Mouse (Mus musculus) forebrain, embryonic 15.5 days (tissue): ENCODE results near the gene Ggct. TPM values are rescaled to one million over a fixed set of nuclear protein-coding genes. Genes with fewer than 3 reads are reported as not detected.

Source experiments
- ATAC-seq: fragments of 200-750 bp; cut with Nextera tagmentation; replicated peaks from 2 replicates; pipeline ENCODE4 v1.8.0; 2017; ENCODE audit warnings: mild to moderate bottlenecking, moderate TSS enrichment, moderate library complexity
- H3K27ac ChIP-seq: fragments of 300-500 bp; sonication (generic); replicated peaks from 2 replicates; pipeline ENCODE4 v1.5.1; 2015; ENCODE audit warnings: mild to moderate bottlenecking, inconsistent platforms
- H3K27me3 ChIP-seq: fragments of 300-500 bp; sonication (generic); 2 replicates; pipeline ENCODE4 v1.6.1; 2015; ENCODE audit warnings: inconsistent platforms
- H3K36me3 ChIP-seq: fragments of 300-500 bp; sonication (generic); 2 replicates; pipeline ENCODE4 v1.6.1; 2015; ENCODE audit warnings: mild to moderate bottlenecking, inconsistent platforms
- H3K4me1 ChIP-seq: fragments of 300-500 bp; sonication (generic); 2 replicates; pipeline ENCODE4 v1.6.1; 2015; ENCODE audit warnings: inconsistent platforms
- H3K4me2 ChIP-seq: fragments of 300-500 bp; sonication (generic); replicated peaks from 2 replicates; pipeline ENCODE4 v1.6.1; 2015; ENCODE audit warnings: mild to moderate bottlenecking, inconsistent platforms
- H3K4me3 ChIP-seq: fragments of 300-500 bp; sonication (generic); 2 replicates; pipeline ENCODE4 v1.5.1; 2015; ENCODE audit warnings: mild to moderate bottlenecking, inconsistent platforms
- H3K9ac ChIP-seq: fragments of 300-500 bp; sonication (generic); replicated peaks from 2 replicates; pipeline ENCODE4 v1.6.1; 2015; ENCODE audit warnings: mild to moderate bottlenecking, inconsistent platforms
- H3K9me3 ChIP-seq: fragments of 300-500 bp; sonication (generic); 2 replicates; pipeline ENCODE4 v1.6.1; 2016; ENCODE audit warnings: inconsistent platforms
- WGBS: fragments of 180-500 bp; shearing (Covaris S2); methylation state at CpG from one replicate; pipeline ENCODE4 v1.1.7; 2015; ENCODE audit warnings: mixed read lengths; 5-methylcytosine and 5-hydroxymethylcytosine counted together
- polyA plus RNA-seq: library from polyadenylated mRNA; unstranded; fragments of >200 nt; fragmentation: Nextera tagmentation; extraction: Ambion mirVana; gene quantifications from 2 replicates; pipeline ENCODE4 v1.2.1, GENCODE M21; 2015

Gene Ggct
- polyA plus RNA-seq, 1 experiment from 2014 or later = 15.5 TPM

GRCm38 (mm10) chr6:54943753-54944152, 49.0 kb downstream of the Ggct start:
- no peak overlapping the region for H3K4me2 ChIP-seq
- no peaks in the 10 kb centered on the region for H3K36me3 ChIP-seq
- H3K4me3 ChIP-seq = no peak overlapping the region
- no peaks in the 10 kb centered on the region for H3K4me1 ChIP-seq
- no peaks in the 10 kb centered on the region for H3K9me3 ChIP-seq
- H3K27ac ChIP-seq = no peak overlapping the region
- no peak overlapping the region for H3K9ac ChIP-seq
- no peak for ATAC-seq
- 49% methylated on average over 24 of the region's 24 CpGs for WGBS
- 0 out of 2 replicates have a peak, but pooled peaks cover 4% of the 10 kb centered on the region for H3K27me3 ChIP-seq

- H3K27me3 ChIP-seq = 0 out of 2 replicates have a peak, but pooled peaks cover 4% of the 10 kb centered on the region
- WGBS = 78% methylated on average over 16 of the region's 16 CpGs
- H3K4me2 ChIP-seq = no peak overlapping the region
- H3K9ac ChIP-seq = no peak overlapping the region
- H3K9me3 ChIP-seq = no peaks in the 10 kb centered on the region
- no peak overlapping the region for H3K27ac ChIP-seq
- no peak for ATAC-seq
- H3K4me3 ChIP-seq = no peak overlapping the region
- H3K4me1 ChIP-seq = no peaks in the 10 kb centered on the region
- H3K36me3 ChIP-seq = no peaks in the 10 kb centered on the region
Measured at GRCm38 (mm10) chr6:54943292-54943691, 49.5 kb downstream of the Ggct start.

- Histone ChIP-seq H3K36me3 (no peaks in the 10 kb centered on the region), H3K27me3 (0 out of 2 replicates have a peak, but pooled peaks cover 4% of the 10 kb centered on the region), H3K9me3 (no peaks in the 10 kb centered on the region), H3K4me1 (no peaks in the 10 kb centered on the region), H3K4me3 (no peak overlapping the region), H3K4me2 (no peak overlapping the region), H3K9ac (no peak overlapping the region), H3K27ac (no peak overlapping the region)
- WGBS = 90% methylated on average over 6 of the region's 6 CpGs
- no peak for ATAC-seq
Measured at GRCm38 (mm10) chr6:54941149-54941548, 51.6 kb downstream of the Ggct start.

- H3K4me2 ChIP-seq = no peak overlapping the region
- no peaks in the 10 kb centered on the region for H3K36me3 ChIP-seq
- no peak overlapping the region for H3K27ac ChIP-seq
- no peaks in the 10 kb centered on the region for H3K4me1 ChIP-seq
- no peaks in the 10 kb centered on the region for H3K9me3 ChIP-seq
- no peak overlapping the region for H3K4me3 ChIP-seq
- 64% methylated on average over 7 of the region's 7 CpGs for WGBS
- no peak overlapping the region for H3K9ac ChIP-seq
- no peak for ATAC-seq
- H3K27me3 ChIP-seq = 0 out of 2 replicates have a peak, but pooled peaks cover 4% of the 10 kb centered on the region
Measured at GRCm38 (mm10) chr6:54940126-54940525, 52.6 kb downstream of the Ggct start.

GRCm38 (mm10) chr6:54939631-54940030, 53.1 kb downstream of the Ggct start:
- no peaks in the 10 kb centered on the region for H3K9me3 ChIP-seq
- H3K27ac ChIP-seq = no peak overlapping the region
- WGBS = 70% methylated on average over 4 of the region's 4 CpGs
- ATAC-seq = no peak
- no peaks in the 10 kb centered on the region for H3K4me1 ChIP-seq
- no peaks in the 10 kb centered on the region for H3K36me3 ChIP-seq
- H3K27me3 ChIP-seq = 0 out of 2 replicates have a peak, but pooled peaks cover 3% of the 10 kb centered on the region
- H3K4me2 ChIP-seq = no peak overlapping the region
- no peak overlapping the region for H3K9ac ChIP-seq
- H3K4me3 ChIP-seq = no peak overlapping the region

GRCm38 (mm10) chr6:54936496-54936895, 56.3 kb downstream of the Ggct start:
- Histone ChIP-seq H3K4me2 (no peak overlapping the region), H3K36me3 (no peaks in the 10 kb centered on the region), H3K27me3 (no peaks in the 10 kb centered on the region), H3K9ac (no peak overlapping the region), H3K4me1 (no peaks in the 10 kb centered on the region), H3K27ac (no peak overlapping the region), H3K4me3 (no peak overlapping the region), H3K9me3 (no peaks in the 10 kb centered on the region)
- 73% methylated on average over 2 of the region's 2 CpGs for WGBS
- ATAC-seq = no peak

- Histone ChIP-seq H3K4me2 (no peak overlapping the region), H3K27me3 (no peaks in the 10 kb centered on the region), H3K27ac (no peak overlapping the region), H3K4me3 (no peak overlapping the region), H3K9me3 (no peaks in the 10 kb centered on the region), H3K36me3 (no peaks in the 10 kb centered on the region), H3K4me1 (no peaks in the 10 kb centered on the region), H3K9ac (no peak overlapping the region)
- 85% methylated on average over 5 of the region's 5 CpGs for WGBS
- ATAC-seq = no peak
Measured at GRCm38 (mm10) chr6:54934930-54935329, 57.8 kb downstream of the Ggct start.

GRCm38 (mm10) chr6:54934313-54934712, 58.4 kb downstream of the Ggct start:
- no peak overlapping the region for H3K4me2 ChIP-seq
- H3K9ac ChIP-seq = no peak overlapping the region
- 89% methylated on average over 8 of the region's 8 CpGs for WGBS
- no peak overlapping the region for H3K27ac ChIP-seq
- ATAC-seq = no peak
- H3K27me3 ChIP-seq = no peaks in the 10 kb centered on the region
- no peaks in the 10 kb centered on the region for H3K9me3 ChIP-seq
- H3K4me1 ChIP-seq = no peaks in the 10 kb centered on the region
- H3K36me3 ChIP-seq = no peaks in the 10 kb centered on the region
- H3K4me3 ChIP-seq = no peak overlapping the region

- Histone ChIP-seq H3K4me2 (no peak overlapping the region), H3K36me3 (no peaks in the 10 kb centered on the region), H3K9me3 (no peaks in the 10 kb centered on the region), H3K27ac (no peak overlapping the region), H3K4me1 (no peaks in the 10 kb centered on the region), H3K27me3 (no peaks in the 10 kb centered on the region), H3K4me3 (no peak overlapping the region), H3K9ac (no peak overlapping the region)
- no peak for ATAC-seq
- WGBS = 81% methylated on average over 3 of the region's 3 CpGs
Measured at GRCm38 (mm10) chr6:54933866-54934265, 58.9 kb downstream of the Ggct start.

- Histone ChIP-seq H3K9me3 (no peaks in the 10 kb centered on the region), H3K4me2 (no peak overlapping the region), H3K4me3 (no peak overlapping the region), H3K36me3 (no peaks in the 10 kb centered on the region), H3K4me1 (no peaks in the 10 kb centered on the region), H3K27me3 (no peaks in the 10 kb centered on the region), H3K27ac (no peak overlapping the region), H3K9ac (no peak overlapping the region)
- WGBS = 77% methylated on average over 5 of the region's 5 CpGs
- no peak for ATAC-seq
Measured at GRCm38 (mm10) chr6:54933216-54933615, 59.5 kb downstream of the Ggct start.

Other genes starting within 250 kb of the Ggct start
- gene Znrf2, start 176.0 kb downstream of the Ggct start, polyA plus RNA-seq = 18.4 and 22.0 TPM in 2 replicates
- 1.8 and 1.9 TPM in 2 replicates for gene Nod1, start 20.3 kb downstream of the Ggct start, polyA plus RNA-seq
- gene Gars, start 45.1 kb upstream of the Ggct start, polyA plus RNA-seq = 218 and 219 TPM in 2 replicates
- gene Crhr2, start 140.1 kb upstream of the Ggct start, polyA plus RNA-seq = 0.60 and 0.65 TPM in 2 replicates
- gene Inmt, start 182.1 kb upstream of the Ggct start, polyA plus RNA-seq = not detected in 2 replicates
- 14.9 and 17.4 TPM in 2 replicates for gene Mindy4, start 210.4 kb upstream of the Ggct start, polyA plus RNA-seq